Mouse (Mus musculus) CH12.LX (cell line): ENCODE results near the gene 2310030G06Rik. TPM values are rescaled to one million over a fixed set of nuclear protein-coding genes. Genes with fewer than 3 reads are reported as not detected.

Source experiments
- DNase-seq: peaks from one replicate; pipeline ENCODE4 v3.0.0-alpha.2; 2013; ENCODE audit errors: extremely low read depth
- H3K27ac ChIP-seq: 2 replicates; pipeline ENCODE4 v1.5.1; 2012; ENCODE audit warnings: low read depth, mild to moderate bottlenecking, control low read depth, moderate library complexity; ENCODE audit not compliant: insufficient read depth
- H3K27me3 ChIP-seq: replicated peaks from 2 replicates; pipeline ENCODE3; 2012; ENCODE audit warnings: inconsistent platforms
- H3K36me3 ChIP-seq, 2 experiments: replicated peaks in 1 of 2; 2 replicates each; pipeline versions ENCODE3 to v1.6.1; 2012; ENCODE audit warnings: inconsistent platforms in 1 of 2, low read length in 1 of 2, mild to moderate bottlenecking in 1 of 2, mixed read lengths in 1 of 2, moderate library complexity in 1 of 2; ENCODE audit not compliant: control insufficient read depth in 1 of 2, insufficient read depth in 1 of 2
- H3K4me1 ChIP-seq, 2 experiments: 2 replicates each; pipeline ENCODE4 v1.6.1; 2012; ENCODE audit warnings: inconsistent platforms in 1 of 2, moderate library complexity in 1 of 2; ENCODE audit not compliant: insufficient read depth in 2 of 2, control insufficient read depth in 1 of 2
- H3K4me2 ChIP-seq: 2 replicates; pipeline ENCODE4 v1.6.1; 2012; ENCODE audit warnings: low read depth, mild to moderate bottlenecking, control low read depth; ENCODE audit not compliant: poor library complexity, insufficient read depth, severe bottlenecking
- H3K4me3 ChIP-seq, 3 experiments: fragments of 150-350 bp in 1 of 3; sonication (generic) in 1 of 3; replicated peaks in 1 of 3; 2 replicates each; pipeline versions ENCODE3 to v1.5.1; 2011 to 2012; ENCODE audit warnings: low read depth in 2 of 3, low read length in 2 of 3, mild to moderate bottlenecking in 2 of 3, moderate library complexity in 2 of 3, control low read depth in 1 of 3, improper control_type of control experiment in 1 of 3, inconsistent platforms in 1 of 3, mixed read lengths in 1 of 3; ENCODE audit not compliant: poor library complexity in 1 of 3
- H3K79me2 ChIP-seq: replicated peaks from 2 replicates; pipeline ENCODE4 v1.6.1; 2012; ENCODE audit warnings: mild to moderate bottlenecking, moderate library complexity; ENCODE audit not compliant: control insufficient read depth, poor library complexity, insufficient read depth, severe bottlenecking; ENCODE audit errors: extremely low read depth
- H3K9ac ChIP-seq: 2 replicates; pipeline ENCODE4 v1.6.1; 2012; ENCODE audit warnings: low read depth, mild to moderate bottlenecking, control low read depth, moderate library complexity; ENCODE audit not compliant: insufficient read depth
- H3K9me3 ChIP-seq: replicated peaks from 2 replicates; pipeline ENCODE3; 2012; ENCODE audit warnings: low read length, inconsistent platforms, mixed read lengths
- CHD2 ChIP-seq: IDR thresholded peaks from 2 replicates; pipeline ENCODE4 v1.6.1; 2011; ENCODE audit warnings: low read length, improper control_type of control experiment
- E2F4 ChIP-seq: IDR thresholded peaks from 2 replicates; pipeline ENCODE4 v1.6.1; 2011; ENCODE audit warnings: low read depth, low read length, improper control_type of control experiment; ENCODE audit not compliant: insufficient replicate concordance
- ELF1 ChIP-seq: IDR thresholded peaks from 2 replicates; pipeline ENCODE4 v1.6.1; 2014; ENCODE audit warnings: low read depth, mild to moderate bottlenecking, inconsistent platforms, low read length, improper control_type of control experiment
- ETS1 ChIP-seq: conservative IDR thresholded peaks from 2 replicates; pipeline ENCODE4 v1.6.1; 2012; ENCODE audit warnings: low read depth, mild to moderate bottlenecking, inconsistent platforms, low read length, improper control_type of control experiment, moderate library complexity
- GABPA ChIP-seq: IDR thresholded peaks from 2 replicates; pipeline ENCODE4 v1.6.1; 2012; ENCODE audit warnings: low read depth, low read length, improper control_type of control experiment, inconsistent platforms; ENCODE audit not compliant: insufficient replicate concordance
- IRF4 ChIP-seq: IDR thresholded peaks from 2 replicates; pipeline ENCODE4 v1.6.1; 2014; ENCODE audit warnings: low read depth, mild to moderate bottlenecking, inconsistent platforms, low read length, improper control_type of control experiment
- JUN ChIP-seq: IDR thresholded peaks from 2 replicates; pipeline ENCODE4 v1.6.1; 2011; ENCODE audit warnings: low read depth, mild to moderate bottlenecking, low read length, improper control_type of control experiment, moderate library complexity; ENCODE audit not compliant: insufficient read depth
- MAFK ChIP-seq: IDR thresholded peaks from 2 replicates; pipeline ENCODE4 v1.6.1; 2011; ENCODE audit warnings: low read length, improper control_type of control experiment; ENCODE audit not compliant: insufficient replicate concordance
- MAX ChIP-seq: IDR thresholded peaks from 2 replicates; pipeline ENCODE4 v1.6.1; 2011; ENCODE audit warnings: low read length, improper control_type of control experiment
- MAZ ChIP-seq: IDR thresholded peaks from 2 replicates; pipeline ENCODE4 v1.6.1; 2012; ENCODE audit warnings: low read depth, mild to moderate bottlenecking, inconsistent platforms, low read length, improper control_type of control experiment, moderate library complexity
- MEF2A ChIP-seq: IDR thresholded peaks from 2 replicates; pipeline ENCODE4 v1.6.1; 2014; ENCODE audit warnings: low read depth, mild to moderate bottlenecking, inconsistent platforms, low read length, improper control_type of control experiment, borderline replicate concordance
- MXI1 ChIP-seq: IDR thresholded peaks from 2 replicates; pipeline ENCODE4 v1.6.1; 2011; ENCODE audit warnings: mild to moderate bottlenecking, low read depth, low read length, improper control_type of control experiment
- MYC ChIP-seq: IDR thresholded peaks from 2 replicates; pipeline ENCODE4 v1.6.1; 2011; ENCODE audit warnings: low read depth, mild to moderate bottlenecking, improper control_type of control experiment, low read length
- POLR2A ChIP-seq: IDR thresholded peaks from 2 replicates; pipeline ENCODE4 v1.6.1; 2011; ENCODE audit warnings: low read depth, mild to moderate bottlenecking, improper control_type of control experiment, low read length
- POLR2AphosphoS2 ChIP-seq: IDR thresholded peaks from 2 replicates; pipeline ENCODE4 v1.6.1; 2011; ENCODE audit warnings: low read depth, low read length, improper control_type of control experiment
- RAD21 ChIP-seq: IDR thresholded peaks from 2 replicates; pipeline ENCODE4 v1.6.1; 2011; ENCODE audit warnings: low read depth, mild to moderate bottlenecking, low read length, improper control_type of control experiment, moderate library complexity
- SMC3 ChIP-seq: IDR thresholded peaks from 2 replicates; pipeline ENCODE4 v1.6.1; 2011; ENCODE audit warnings: low read depth, low read length, improper control_type of control experiment
- TBP ChIP-seq: conservative IDR thresholded peaks from 2 replicates; pipeline ENCODE4 v1.6.1; 2011; ENCODE audit warnings: low read depth, low read length, improper control_type of control experiment
- UBTF ChIP-seq: IDR thresholded peaks from 2 replicates; pipeline ENCODE4 v1.6.1; 2012; ENCODE audit warnings: low read depth, mild to moderate bottlenecking, inconsistent platforms, low read length, improper control_type of control experiment, moderate library complexity
- USF1 ChIP-seq: IDR thresholded peaks from 2 replicates; pipeline ENCODE4 v1.6.1; 2014; ENCODE audit warnings: low read depth, mild to moderate bottlenecking, inconsistent platforms, low read length, improper control_type of control experiment
- USF2 ChIP-seq: conservative IDR thresholded peaks from 2 replicates; pipeline ENCODE4 v1.6.1; 2011; ENCODE audit warnings: low read depth, low read length, improper control_type of control experiment
- ZC3H11A ChIP-seq: IDR thresholded peaks from 2 replicates; pipeline ENCODE4 v1.6.1; 2012; ENCODE audit warnings: low read depth, mild to moderate bottlenecking, inconsistent platforms, low read length, improper control_type of control experiment
- dilution Hi-C: fragments of 300-500 bp; cut with MboI; formaldehyde crosslinking; loops from 2 replicates; pipeline ENCODE4 v1.14.3; 2020; ENCODE audit warnings: low sequenced_read_pairs; ENCODE audit not compliant: extremely low pct_unique_long_range_greater_than_20kb, extremely low pct_ligation_motif_present
- in situ Hi-C: fragments of 300-500 bp; cut with MboI; formaldehyde crosslinking; loops from 3 replicates; pipeline ENCODE4 v1.14.3; 2019; ENCODE audit warnings: low sequenced_read_pairs, low pct_ligation_motif_present, low pct_unique_long_range_greater_than_20kb, mixed read lengths
- polyA plus RNA-seq: library from polyadenylated mRNA; unstranded; fragments of >175 nt; gene quantifications from 2 replicates; pipeline ENCODE4 v1.2.1, GENCODE M21; 2012; ENCODE audit warnings: low read depth; ENCODE audit not compliant: insufficient read length
- total RNA-seq, 2 experiments: library from RNA; depleted of rRNA; stranded (reverse); fragments of 300-350 nt in 1 of 2; fragments of >200 nt in 1 of 2; gene quantifications; 2 replicates each; pipeline ENCODE4 v1.2.3; 2012 to 2014

The 2310030G06Rik gene
- total and polyA plus RNA-seq, 3 experiments = not detected

DNA sequence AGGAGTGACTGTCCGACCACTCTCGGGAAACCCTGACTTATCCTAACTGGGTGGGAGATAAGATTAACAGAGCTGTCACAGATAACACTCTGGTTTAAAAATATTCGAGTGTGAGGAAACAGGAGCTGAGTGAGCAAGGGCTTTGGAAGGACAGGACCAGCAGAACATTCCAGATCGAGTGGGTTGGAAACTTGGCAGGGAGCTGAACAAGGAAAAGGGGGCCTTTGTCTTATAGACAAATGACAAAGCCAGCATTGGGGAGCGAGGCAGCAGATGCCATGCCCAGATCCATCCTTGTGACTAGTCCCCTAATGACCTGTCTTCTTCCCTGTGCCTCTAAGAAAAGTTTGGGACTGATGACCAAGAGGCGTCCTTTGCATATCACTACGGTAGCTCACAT lies 7.6 kb upstream of the 2310030G06Rik start:
- Histone ChIP-seq H3K4me1 (peaks cover 0 to 5% of the 10 kb centered on the region in 2 experiments; a peak in 1 of 4 replicates), H3K9me3 (no peaks in the 10 kb centered on the region)
- DNase-seq = no peak
- TF ChIP-seq MAX (no peak), POLR2A (no peak), TBP (no peak), USF2 (no peak), POLR2AphosphoS2 (no peak), SMC3 (no peak), MEF2A (no peak), MXI1 (no peak), JUN (no peak), IRF4 (no peak), MAZ (no peak), ETS1 (no peak)
- TF ChIP-seq, all 38 proteins: peak for 0
- Histone ChIP-seq H3K79me2 (no peaks in the 10 kb centered on the region), H3K9ac (no peak overlapping the region), H3K27ac (no peak overlapping the region), H3K4me3 (no peak overlapping the region), H3K27me3 (peaks cover 20% of the 10 kb centered on the region), H3K4me2 (no peak overlapping the region), H3K36me3 (no peaks in the 10 kb centered on the region)
- dilution Hi-C loops (no loop called here), in situ Hi-C loops (no loop called here)

DNA sequence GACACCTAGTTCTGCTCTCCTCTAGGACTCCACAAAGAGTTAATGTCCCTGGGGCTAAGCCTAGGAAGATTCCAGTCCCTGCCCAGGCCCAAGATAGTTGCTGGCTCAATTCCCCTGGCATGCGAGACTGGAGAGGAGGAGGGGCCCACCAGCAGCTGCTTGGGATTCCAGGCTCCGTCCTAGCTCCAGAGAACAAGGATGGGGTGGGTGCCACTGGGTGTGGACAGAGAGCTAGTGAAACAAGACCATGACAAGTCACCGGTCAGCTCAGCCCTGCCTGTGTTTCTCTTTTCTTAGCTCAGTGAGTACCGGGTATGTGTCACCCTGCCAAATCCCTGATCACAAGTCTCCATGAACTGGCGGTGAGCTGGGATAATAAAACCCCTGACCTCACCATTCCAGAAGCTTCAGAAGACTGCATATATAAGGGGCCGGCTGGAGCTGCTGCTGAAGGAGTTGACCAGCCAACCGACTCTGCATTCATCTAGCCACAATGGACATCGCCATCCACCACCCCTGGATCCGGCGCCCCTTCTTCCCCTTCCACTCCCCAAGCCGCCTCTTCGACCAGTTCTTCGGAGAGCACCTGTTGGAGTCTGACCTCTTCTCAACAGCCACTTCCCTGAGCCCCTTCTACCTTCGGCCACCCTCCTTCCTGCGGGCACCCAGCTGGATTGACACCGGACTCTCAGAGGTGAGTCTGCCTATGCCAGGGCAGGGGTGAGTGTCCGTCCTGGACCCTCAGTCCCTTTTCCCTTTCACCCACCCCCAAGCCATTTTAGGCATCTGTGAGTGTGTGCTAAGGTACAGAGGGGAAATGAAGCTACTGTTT lies 6.7 kb upstream of the 2310030G06Rik start:
- Histone ChIP-seq H3K9me3 (no peaks in the 10 kb centered on the region), H3K27me3 (peaks cover 18% of the 10 kb centered on the region), H3K79me2 (no peaks in the 10 kb centered on the region), H3K4me3 (no peak overlapping the region), H3K4me2 (no peak overlapping the region)
- TF ChIP-seq POLR2AphosphoS2 (no peak), CHD2 (no peak), MAFK (no peak), ELF1 (no peak), MEF2A (no peak), MYC (no peak), UBTF (no peak), GABPA (no peak), USF1 (no peak), ZC3H11A (no peak), E2F4 (no peak), RAD21 (no peak), MXI1 (no peak), POLR2A (no peak)
- TF ChIP-seq, all 38 proteins: peak for 0
- H3K36me3 ChIP-seq = no peaks in the 10 kb centered on the region
- no peak overlapping the region for H3K9ac ChIP-seq
- dilution Hi-C loops = no loop called here
- H3K4me1 ChIP-seq = peaks cover 0 to 4% of the 10 kb centered on the region in 2 experiments; a peak in 1 of 4 replicates
- H3K27ac ChIP-seq = no peak overlapping the region
- DNase-seq = no peak
- in situ Hi-C loops = no loop called here
